Mouse (Mus musculus) heart, embryonic 11.5 days (tissue): ENCODE results near the gene Lrrc56. TPM values are rescaled to one million over a fixed set of nuclear protein-coding genes. Genes with fewer than 3 reads are reported as not detected.

Experiments
- ATAC-seq: fragments of 200-750 bp; cut with Nextera tagmentation; replicated peaks from 2 replicates; pipeline ENCODE4 v1.8.0; 2017; ENCODE audit warnings: moderate library complexity; ENCODE audit not compliant: insufficient number of reproducible peaks, low FRiP score, low TSS enrichment
- H3K27ac ChIP-seq: fragments of 300-500 bp; sonication (generic); 2 replicates; pipeline ENCODE4 v1.5.1; 2014; ENCODE audit warnings: mild to moderate bottlenecking, low read depth, low read length
- H3K27me3 ChIP-seq: fragments of 300-500 bp; sonication (generic); 2 replicates; pipeline ENCODE4 v1.6.1; 2014; ENCODE audit warnings: mild to moderate bottlenecking, low read length, mixed read lengths; ENCODE audit not compliant: control insufficient read depth, insufficient read depth
- H3K36me3 ChIP-seq: fragments of 300-500 bp; sonication (generic); 2 replicates; pipeline ENCODE4 v1.6.1; 2014; ENCODE audit warnings: mild to moderate bottlenecking, low read length, moderate library complexity, mixed read lengths; ENCODE audit not compliant: control insufficient read depth, insufficient read depth
- H3K4me1 ChIP-seq: fragments of 300-500 bp; sonication (generic); 2 replicates; pipeline ENCODE4 v1.6.1; 2014; ENCODE audit warnings: low read length; ENCODE audit not compliant: control insufficient read depth, insufficient read depth
- H3K4me2 ChIP-seq: fragments of 300-500 bp; sonication (generic); 2 replicates; pipeline ENCODE4 v1.6.1; 2014; ENCODE audit warnings: mild to moderate bottlenecking, moderate library complexity
- H3K4me3 ChIP-seq: fragments of 300-500 bp; sonication (generic); 2 replicates; pipeline ENCODE4 v1.5.1; 2014; ENCODE audit warnings: low read depth, low read length
- H3K9ac ChIP-seq: fragments of 300-500 bp; sonication (generic); 2 replicates; pipeline ENCODE4 v1.6.1; 2014; ENCODE audit warnings: mild to moderate bottlenecking, low read depth, low read length, moderate library complexity
- H3K9me3 ChIP-seq: fragments of 300-500 bp; sonication (generic); replicated peaks from 2 replicates; pipeline ENCODE4 v1.6.1; 2016; ENCODE audit warnings: low read length; ENCODE audit not compliant: control insufficient read depth
- WGBS: fragments of 180-500 bp; shearing (Covaris S2); extraction: QIAGEN DNeasy Blood & Tissue Kit; methylation state at CpG from one replicate; pipeline ENCODE4 v1.1.7; 2014; ENCODE audit not compliant: insufficient replicate concordance; 5-methylcytosine and 5-hydroxymethylcytosine counted together
- polyA plus RNA-seq: library from polyadenylated mRNA; unstranded; fragments of >200 nt; fragmentation: Nextera tagmentation; extraction: Ambion mirVana; gene quantifications from 2 replicates; pipeline ENCODE4 v1.2.1, GENCODE M21; 2014

Gene Lrrc56
- polyA plus RNA-seq, 1 experiment from 2014 or later, result 1.6 TPM

DNA sequence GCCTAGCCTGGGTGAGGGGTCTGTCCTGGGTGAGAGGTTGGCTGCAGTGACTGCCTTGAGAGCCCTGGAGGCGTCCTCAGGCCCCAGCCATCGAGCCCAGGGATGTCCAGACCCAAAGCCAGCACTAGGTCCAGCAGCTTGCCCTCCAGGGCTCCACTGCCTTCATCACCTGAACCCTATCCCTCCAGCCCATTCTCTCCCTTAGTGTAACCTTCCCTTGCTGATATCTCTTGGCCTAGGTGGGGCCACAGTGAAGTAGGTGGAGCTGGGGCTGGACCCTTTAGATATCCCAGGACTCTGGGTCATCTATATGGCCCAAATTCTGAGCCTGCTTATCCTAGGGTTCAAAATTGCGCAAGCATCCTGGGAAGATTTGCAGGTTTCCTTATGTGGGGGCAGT, 15.6 kb downstream of the Lrrc56 start:
- Histone ChIP-seq H3K4me2 (peak overlapping the region; percentile 24; the same call in 1 of the 2 replicates), H3K4me1 (peaks cover 5% of the 10 kb centered on the region), H3K4me3 (no peak overlapping the region), H3K36me3 (no peaks in the 10 kb centered on the region), H3K9me3 (no peaks in the 10 kb centered on the region), H3K9ac (no peak overlapping the region), H3K27ac (peak overlapping the region; percentile 22; the same call in 1 of the 2 replicates), H3K27me3 (peaks cover 3% of the 10 kb centered on the region; the same call in 1 of the 2 replicates)
- WGBS, result 74% methylated on average over 3 of the region's 3 CpGs
- peak; percentile 71 for ATAC-seq

DNA sequence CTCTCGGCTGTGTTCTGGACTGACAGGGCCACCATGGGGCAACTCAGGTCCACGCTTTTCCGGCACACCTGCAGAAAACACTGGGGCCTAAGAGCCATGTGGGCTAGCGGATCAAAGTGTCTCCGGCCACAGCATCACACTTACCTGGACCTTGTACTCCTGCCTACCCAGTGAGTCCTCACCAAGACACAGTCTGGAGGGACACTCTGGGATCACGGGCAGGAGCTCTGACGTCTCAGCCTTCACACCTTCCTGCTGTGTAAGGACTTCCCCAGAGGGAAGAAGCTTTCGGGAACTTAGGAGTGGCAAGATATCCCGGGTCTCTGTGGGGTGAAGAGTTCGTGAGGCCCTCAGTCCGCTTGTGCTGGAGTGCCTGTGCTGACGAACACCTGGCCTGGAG, 16.2 kb downstream of the Lrrc56 start:
- H3K9ac ChIP-seq, result no peak overlapping the region
- H3K36me3 ChIP-seq, result no peaks in the 10 kb centered on the region
- no peak overlapping the region for H3K4me3 ChIP-seq
- H3K4me1 ChIP-seq, result peaks cover 10% of the 10 kb centered on the region
- peaks cover 3% of the 10 kb centered on the region; the same call in 1 of the 2 replicates for H3K27me3 ChIP-seq
- ATAC-seq, result no peak
- WGBS, result 66% methylated on average over 12 of the region's 12 CpGs
- no peak overlapping the region for H3K27ac ChIP-seq
- H3K9me3 ChIP-seq, result no peaks in the 10 kb centered on the region
- H3K4me2 ChIP-seq, result 0 out of 2 replicates have a peak overlapping the region, but pooled peaks have one; percentile 6

DNA sequence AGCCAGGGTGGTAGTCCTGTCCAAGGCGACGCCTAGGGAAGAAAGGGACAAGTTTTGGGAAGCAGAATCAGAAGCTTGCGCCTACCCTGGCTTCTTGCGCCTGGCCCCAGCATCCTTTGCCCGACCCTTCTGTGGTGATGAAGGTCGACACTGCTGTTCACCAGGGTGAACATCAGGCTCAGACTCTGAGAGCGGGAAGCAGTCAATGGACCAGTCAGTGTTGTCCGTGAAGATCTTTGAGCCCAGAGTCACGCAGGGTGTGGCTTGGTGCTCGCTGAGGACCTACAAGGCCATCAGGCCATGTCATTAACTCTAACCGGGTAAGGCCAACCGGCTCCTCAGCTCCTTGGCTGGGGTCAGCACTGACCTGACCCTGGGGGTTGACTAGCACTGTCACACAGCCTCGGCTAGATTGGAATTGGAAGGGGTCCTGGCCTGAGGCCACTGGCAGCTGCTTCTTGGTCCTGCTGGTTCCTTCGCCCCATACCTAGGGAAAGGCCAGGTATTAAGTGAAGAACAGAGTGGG, 16.7 kb downstream of the Lrrc56 start:
- Histone ChIP-seq H3K9ac (no peak overlapping the region), H3K9me3 (no peaks in the 10 kb centered on the region), H3K4me2 (no peak overlapping the region), H3K27ac (no peak overlapping the region), H3K4me3 (no peak overlapping the region), H3K4me1 (peaks cover 10% of the 10 kb centered on the region), H3K27me3 (peaks cover 3% of the 10 kb centered on the region; the same call in 1 of the 2 replicates), H3K36me3 (no peaks in the 10 kb centered on the region)
- WGBS, result 86% methylated on average over 14 of the region's 14 CpGs
- no peak for ATAC-seq

DNA sequence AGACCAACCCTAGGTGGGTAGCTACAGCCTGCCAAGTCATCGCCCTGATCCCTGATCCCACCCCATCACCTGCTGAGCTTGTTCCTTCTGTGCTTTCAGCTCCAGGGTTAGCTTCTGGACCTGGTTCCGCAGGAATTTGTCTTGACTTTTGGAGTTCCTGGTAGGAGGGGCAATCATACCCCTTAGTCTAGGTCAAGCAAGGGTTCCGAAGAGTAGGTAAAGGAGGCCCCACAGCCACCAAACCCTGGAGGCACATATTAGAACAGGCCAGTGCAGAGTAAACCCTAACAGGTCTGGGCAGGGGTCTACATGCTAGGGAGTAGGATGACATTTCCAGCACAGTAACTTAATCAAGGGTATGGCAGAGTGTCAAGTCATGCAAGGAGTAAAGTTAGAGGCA, 19.2 kb downstream of the Lrrc56 start:
- WGBS, result 84% methylated on average over 3 of the region's 3 CpGs
- H3K9ac ChIP-seq, result no peak overlapping the region
- H3K4me1 ChIP-seq, result peaks cover 20% of the 10 kb centered on the region
- no peak overlapping the region for H3K4me2 ChIP-seq
- no peaks in the 10 kb centered on the region for H3K36me3 ChIP-seq
- no peak overlapping the region for H3K27ac ChIP-seq
- ATAC-seq, result no peak
- H3K4me3 ChIP-seq, result no peak overlapping the region
- H3K27me3 ChIP-seq, result no peaks in the 10 kb centered on the region
- no peaks in the 10 kb centered on the region for H3K9me3 ChIP-seq

DNA sequence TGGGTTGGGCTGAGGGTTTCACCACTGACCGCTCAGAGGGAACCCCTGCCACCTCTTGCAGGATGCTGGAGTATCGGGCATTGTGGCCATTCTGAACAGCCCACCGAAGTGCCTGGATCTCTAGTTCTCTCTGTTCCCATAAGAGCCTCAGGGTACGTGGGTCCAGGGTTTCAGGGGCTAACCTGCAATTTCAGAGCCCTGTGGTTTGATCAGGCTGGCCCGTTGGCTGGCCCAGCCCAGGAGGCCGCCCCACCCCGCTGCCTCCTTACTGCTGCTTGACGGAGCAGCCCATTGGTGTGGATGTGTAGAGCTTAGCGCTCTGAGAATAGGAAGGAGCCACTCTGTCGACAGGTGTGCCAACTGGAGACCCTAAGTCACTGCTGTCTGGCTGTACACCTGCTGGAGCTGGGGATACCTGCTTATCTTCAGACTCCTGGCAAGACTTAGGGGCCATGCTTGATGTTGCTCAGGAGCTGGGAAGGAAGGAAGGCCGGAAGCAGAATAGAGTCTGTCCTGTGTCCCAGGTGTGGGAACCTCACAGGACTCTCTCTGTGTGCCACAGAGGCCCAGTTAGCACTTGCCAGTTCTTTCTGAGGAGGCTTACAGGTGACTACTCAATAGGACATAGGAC, 19.8 kb downstream of the Lrrc56 start, which contains the start of gene Lmntd2:
Gene Lmntd2, minus strand, starts transcription at position 476 of the 631 bp plus-strand sequence.
- Histone ChIP-seq H3K27ac (peak within 1 kb of the TSS; percentile 70), H3K36me3 (no peaks in the 10 kb centered on the region), H3K4me2 (peak within 1 kb of the TSS; percentile 95), H3K4me1 (peaks cover 20% of the 10 kb centered on the region), H3K4me3 (peak within 1 kb of the TSS; percentile 76), H3K9ac (peak within 1 kb of the TSS; percentile 80), H3K9me3 (no peaks in the 10 kb centered on the region), H3K27me3 (no peaks in the 10 kb centered on the region)
- ATAC-seq, result no peak
- 89% methylated on average over 11 of the region's 11 CpGs for WGBS

DNA sequence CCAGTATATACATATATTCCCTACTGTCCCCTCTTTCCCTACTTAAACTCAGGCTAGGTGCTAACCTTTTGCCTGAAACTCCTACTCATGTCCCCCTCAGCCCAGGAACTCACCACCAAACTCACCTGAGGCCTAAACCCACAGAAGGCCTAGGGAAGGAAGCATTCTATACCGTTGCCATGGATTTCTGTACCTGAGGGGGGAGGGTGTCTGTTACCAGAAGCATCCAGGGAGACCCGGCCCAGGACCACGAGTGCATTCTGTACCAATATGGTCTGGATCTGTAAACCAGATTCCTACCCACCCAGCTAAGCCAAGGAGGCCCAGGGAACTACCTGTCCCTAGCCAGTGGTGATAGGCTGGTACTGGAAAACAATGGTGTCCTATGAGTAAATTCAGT, 20.4 kb downstream of the Lrrc56 start:
- H3K27me3 ChIP-seq, result no peaks in the 10 kb centered on the region
- H3K4me3 ChIP-seq, result no peak overlapping the region
- no peak for ATAC-seq
- no peaks in the 10 kb centered on the region for H3K9me3 ChIP-seq
- no peaks in the 10 kb centered on the region for H3K36me3 ChIP-seq
- no peak overlapping the region for H3K4me2 ChIP-seq
- peaks cover 20% of the 10 kb centered on the region for H3K4me1 ChIP-seq
- H3K9ac ChIP-seq, result no peak overlapping the region
- WGBS, result 77% methylated on average over 3 of the region's 3 CpGs
- H3K27ac ChIP-seq, result no peak overlapping the region

DNA sequence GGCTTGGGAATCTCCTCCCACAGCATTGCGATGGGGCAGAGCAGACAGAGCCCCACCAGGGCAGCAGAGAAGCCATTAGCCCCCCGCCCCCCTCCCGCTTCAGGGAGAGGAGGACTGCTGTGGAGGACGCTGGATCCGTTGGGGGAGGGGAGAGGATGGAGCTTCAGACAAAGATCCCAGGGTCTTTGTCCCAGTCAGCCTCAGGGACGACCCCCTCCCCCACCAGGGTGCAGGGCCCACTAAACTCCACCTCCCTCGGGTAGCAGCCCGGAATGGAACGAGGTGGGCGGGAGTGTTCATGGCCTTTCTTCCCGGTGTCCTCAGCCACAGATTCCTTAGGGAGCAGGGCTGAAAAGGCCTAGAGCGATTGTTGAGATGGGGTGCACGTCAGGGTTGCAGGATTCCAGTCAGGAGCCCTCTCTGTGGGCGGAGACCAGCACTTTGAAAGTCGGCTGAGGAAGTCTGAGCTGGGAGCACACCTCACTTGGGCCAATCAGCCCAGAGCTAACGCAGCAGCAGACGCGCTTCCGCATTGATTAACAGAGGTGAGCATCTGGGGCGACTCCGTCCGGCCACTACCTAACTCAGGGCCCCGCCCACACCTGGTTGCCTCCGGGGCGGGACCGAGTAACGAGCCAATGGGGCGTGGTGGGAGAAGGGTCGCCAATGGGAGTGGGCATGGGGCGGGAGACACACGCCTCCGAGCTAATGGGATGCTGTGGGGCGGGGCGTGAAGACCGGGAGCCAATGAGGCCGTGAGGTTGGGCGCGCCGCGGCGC, 21.3 kb downstream of the Lrrc56 start, which contains the start of gene Rassf7:
Gene Rassf7, plus strand, starts transcription at position 760 of the 779 bp plus-strand sequence.
- H3K27ac ChIP-seq, result peak within 1 kb of the TSS; percentile 70

DNA sequence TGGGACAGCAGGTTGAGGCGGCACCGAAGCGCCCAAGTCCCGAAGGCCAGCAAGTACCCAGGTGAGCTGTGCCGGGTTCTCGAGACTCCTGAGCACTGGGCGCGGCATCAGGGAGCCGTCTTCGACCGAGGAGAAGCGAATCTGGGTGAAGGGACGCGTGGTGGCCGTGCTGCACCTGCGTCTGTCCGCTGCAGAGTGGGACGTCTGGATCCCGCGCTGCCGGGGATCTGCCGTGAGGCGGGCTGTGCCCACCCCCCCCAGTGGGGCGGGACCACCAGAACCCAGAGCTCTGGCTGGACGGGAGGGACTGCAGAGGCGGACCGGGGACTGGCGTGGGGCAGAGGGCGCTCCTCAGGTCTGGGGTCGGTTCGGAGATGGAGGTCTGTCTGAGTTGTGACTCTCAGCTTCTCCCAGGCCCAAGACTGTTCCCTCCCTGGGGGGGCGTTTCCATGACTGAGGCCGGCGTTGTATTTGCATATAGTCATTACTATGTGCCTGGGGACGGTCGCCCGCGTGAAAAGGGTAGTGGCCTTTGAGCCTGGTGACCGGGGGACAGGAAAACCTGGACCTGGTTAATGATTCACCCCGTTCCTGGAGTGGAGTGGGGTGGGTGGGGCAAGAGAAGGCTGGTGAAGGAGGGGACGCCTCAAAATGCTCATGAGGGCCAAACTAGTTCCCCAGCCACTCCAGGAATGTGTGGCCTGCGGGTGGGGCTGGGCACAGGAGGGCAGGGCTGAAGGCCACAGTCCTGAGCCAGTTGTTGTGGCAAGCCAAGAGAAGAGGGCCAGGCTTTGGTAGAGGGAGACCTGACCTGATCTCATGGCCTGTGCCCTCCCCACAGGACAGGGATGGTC, 22.1 kb downstream of the Lrrc56 start:
- Histone ChIP-seq H3K4me3 (peak overlapping the region; percentile 76), H3K4me1 (peaks cover 20% of the 10 kb centered on the region), H3K9me3 (no peaks in the 10 kb centered on the region), H3K4me2 (peak overlapping the region; percentile 95), H3K27me3 (no peaks in the 10 kb centered on the region), H3K27ac (peak overlapping the region; percentile 70), H3K36me3 (no peaks in the 10 kb centered on the region), H3K9ac (peak overlapping the region; percentile 80)
- ATAC-seq, result peak; percentile 68
- 2% methylated on average over 42 of the region's 42 CpGs for WGBS

More for the DNA sequence above, 21.3 kb downstream of the Lrrc56 start, which contains the start of gene Rassf7:
- Histone ChIP-seq H3K36me3 (no peaks in the 10 kb centered on the region), H3K27me3 (no peaks in the 10 kb centered on the region), H3K4me3 (peak within 1 kb of the TSS; percentile 76), H3K4me2 (peak within 1 kb of the TSS; percentile 95), H3K9me3 (no peaks in the 10 kb centered on the region), H3K9ac (peak within 1 kb of the TSS; percentile 80), H3K4me1 (peaks cover 15% of the 10 kb centered on the region)
- ATAC-seq, result peak; percentile 96
- under 1% methylated on average over 41 of the region's 41 CpGs for WGBS
